Mouse (Mus musculus): ENCODE data around the gene Psmb2. TPM values are rescaled to one million over a fixed set of nuclear protein-coding genes. Genes with fewer than 3 reads are reported as not detected.

Psmb2 gene
- polyA plus RNA-seq, 1 experiment from 2014 or later: 421 TPM

DNA sequence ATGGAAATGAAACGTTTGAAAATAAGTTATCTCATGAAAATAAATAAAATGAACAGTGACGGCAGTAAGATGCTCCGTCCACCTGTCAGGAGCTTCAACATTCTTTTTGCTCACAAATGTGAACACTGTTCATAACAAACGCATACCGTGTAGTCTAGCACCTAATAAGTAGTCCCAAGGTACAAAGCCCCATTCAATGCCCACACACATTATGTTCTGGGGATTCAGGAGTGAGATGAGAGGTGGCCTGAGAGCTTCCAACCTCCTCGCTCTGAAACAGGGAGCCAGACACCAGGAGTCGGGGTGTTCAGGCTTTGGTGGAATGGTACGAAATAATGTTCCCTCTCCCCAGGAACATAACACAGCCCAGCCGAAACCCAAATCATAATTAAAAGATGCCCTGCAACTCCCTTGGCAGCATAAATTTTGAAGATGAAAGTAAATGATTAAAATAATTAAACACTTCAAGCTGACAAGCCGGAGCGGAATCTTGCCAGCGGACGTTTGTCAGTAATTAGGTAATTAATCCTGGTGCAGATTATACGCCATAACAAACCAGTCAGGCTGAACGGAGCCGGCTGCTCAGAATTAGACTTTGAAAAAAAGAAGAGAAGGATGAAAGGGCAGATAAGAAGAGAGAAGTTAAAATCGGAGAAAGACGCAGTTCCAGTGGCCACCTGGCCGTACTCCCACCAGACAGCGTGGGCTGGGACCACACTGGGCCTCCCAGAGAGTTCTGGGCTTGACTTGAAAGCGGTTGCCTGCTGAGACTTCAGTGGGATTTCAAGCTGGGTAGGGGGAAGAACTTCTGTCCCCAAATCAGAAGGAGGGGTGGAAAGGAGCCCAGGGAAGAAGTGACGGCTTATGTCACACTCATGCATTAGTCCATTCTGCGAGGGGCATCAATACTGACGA, 29.2 kb upstream of the Psmb2 start:
- Histone ChIP-seq H3K27me3 (ENCODE audit: control insufficient read depth, insufficient read depth, low read length) (0 out of 2 replicates have a peak, but pooled peaks cover 3% of the 10 kb centered on the region), H3K9ac (ENCODE audit: low read length) (no peak overlapping the region), H3K4me3 (ENCODE audit: low read length) (no peak overlapping the region), H3K27ac (ENCODE audit: low read length) (no peak overlapping the region), H3K4me1 (ENCODE audit: control insufficient read depth, insufficient read depth, low read length) (no peaks in the 10 kb centered on the region), H3K36me3 (ENCODE audit: control insufficient read depth, insufficient read depth) (no peaks in the 10 kb centered on the region), H3K9me3 (replicated peaks; ENCODE audit: control insufficient read depth, low read length) (no peaks in the 10 kb centered on the region), H3K4me2 (ENCODE audit: low read depth, low read length) (no peak overlapping the region)
- ATAC-seq (replicated peaks; ENCODE audit: extremely low read depth, insufficient read depth, low FRiP score): no peak
- 52% methylated on average over 24 of the region's 24 CpGs for WGBS

DNA sequence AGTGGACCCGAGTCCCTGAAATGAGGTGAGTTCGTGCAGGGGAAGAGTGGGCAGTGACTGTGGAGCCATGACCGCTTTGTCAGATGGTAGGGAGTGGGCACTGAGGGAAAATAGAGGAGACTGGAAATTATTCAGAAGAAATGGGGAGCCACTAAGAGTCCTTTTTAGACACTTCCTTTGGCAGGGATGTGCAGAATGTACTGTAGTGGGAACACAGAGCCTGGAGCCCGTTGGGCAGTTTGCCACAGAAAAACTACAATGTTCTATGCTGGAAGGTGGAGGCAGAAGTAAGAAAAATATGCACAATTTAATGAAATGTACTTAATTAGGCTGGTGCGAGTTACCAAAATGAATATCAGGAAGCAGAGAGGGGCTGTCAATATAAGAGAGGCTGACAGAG, 24.3 kb upstream of the Psmb2 start:
- 67% methylated on average over 5 of the region's 5 CpGs for WGBS
- Histone ChIP-seq H3K9ac (ENCODE audit: low read length) (no peak overlapping the region), H3K27ac (ENCODE audit: low read length) (no peak overlapping the region), H3K4me3 (ENCODE audit: low read length) (no peak overlapping the region), H3K27me3 (ENCODE audit: control insufficient read depth, insufficient read depth, low read length) (no peaks in the 10 kb centered on the region), H3K4me1 (ENCODE audit: control insufficient read depth, insufficient read depth, low read length) (no peaks in the 10 kb centered on the region), H3K9me3 (replicated peaks; ENCODE audit: control insufficient read depth, low read length) (no peaks in the 10 kb centered on the region), H3K36me3 (ENCODE audit: control insufficient read depth, insufficient read depth) (no peaks in the 10 kb centered on the region), H3K4me2 (ENCODE audit: low read depth, low read length) (no peak overlapping the region)
- ATAC-seq (replicated peaks; ENCODE audit: extremely low read depth, insufficient read depth, low FRiP score): no peak

DNA sequence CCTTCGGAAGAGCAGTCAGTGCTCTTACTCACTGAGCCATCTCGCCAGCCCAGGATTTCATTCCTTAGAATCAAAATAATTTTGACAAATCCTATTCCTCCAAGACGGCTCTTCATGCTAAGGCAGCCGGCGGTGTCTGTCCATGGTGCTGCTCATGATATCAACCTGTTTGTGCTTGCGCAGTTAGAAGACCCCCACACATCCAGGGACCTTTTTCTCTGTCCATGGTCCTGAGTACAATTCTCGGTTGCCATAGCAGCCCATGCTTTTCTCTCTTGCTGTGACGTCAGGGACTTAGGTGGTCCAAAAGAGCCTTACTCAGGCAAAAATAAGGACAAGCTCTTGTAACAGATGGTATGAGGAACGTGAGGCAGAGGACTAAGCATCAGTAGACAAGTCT, 22.1 kb upstream of the Psmb2 start:
- H3K4me2 ChIP-seq (ENCODE audit: low read depth, low read length): no peak overlapping the region
- WGBS: 9% methylated on average over 9 of the region's 9 CpGs
- no peaks in the 10 kb centered on the region for H3K36me3 ChIP-seq (ENCODE audit: control insufficient read depth, insufficient read depth)
- no peaks in the 10 kb centered on the region for H3K27me3 ChIP-seq (ENCODE audit: control insufficient read depth, insufficient read depth, low read length)
- H3K9ac ChIP-seq (ENCODE audit: low read length): no peak overlapping the region
- no peaks in the 10 kb centered on the region for H3K9me3 ChIP-seq (replicated peaks; ENCODE audit: control insufficient read depth, low read length)
- no peak overlapping the region for H3K27ac ChIP-seq (ENCODE audit: low read length)
- H3K4me1 ChIP-seq (ENCODE audit: control insufficient read depth, insufficient read depth, low read length): no peaks in the 10 kb centered on the region
- ATAC-seq (replicated peaks; ENCODE audit: extremely low read depth, insufficient read depth, low FRiP score): no peak
- no peak overlapping the region for H3K4me3 ChIP-seq (ENCODE audit: low read length)

DNA sequence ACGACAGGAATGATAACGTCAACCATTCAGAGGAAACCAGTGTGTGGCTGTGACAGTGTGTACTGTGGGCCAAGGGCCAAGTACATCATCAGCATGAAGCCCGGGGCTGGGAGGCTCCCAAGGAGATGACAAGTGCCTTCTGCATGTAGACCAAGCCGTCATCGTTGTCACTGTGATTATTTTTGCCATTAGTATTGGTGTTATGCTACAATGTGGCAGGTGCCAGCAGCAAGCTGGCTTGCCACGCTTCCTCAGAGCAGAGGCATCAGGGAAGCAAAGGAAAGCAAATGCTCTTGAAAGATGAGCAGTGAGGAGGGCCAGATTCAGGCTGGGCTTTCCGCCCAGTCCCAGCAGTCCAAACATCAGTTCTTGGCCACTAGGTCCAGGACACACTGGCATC, 16.2 kb upstream of the Psmb2 start:
- Histone ChIP-seq H3K27ac (ENCODE audit: low read length) (no peak overlapping the region), H3K4me1 (ENCODE audit: control insufficient read depth, insufficient read depth, low read length) (no peaks in the 10 kb centered on the region), H3K9ac (ENCODE audit: low read length) (no peak overlapping the region), H3K9me3 (replicated peaks; ENCODE audit: control insufficient read depth, low read length) (no peaks in the 10 kb centered on the region), H3K27me3 (ENCODE audit: control insufficient read depth, insufficient read depth, low read length) (no peaks in the 10 kb centered on the region), H3K36me3 (ENCODE audit: control insufficient read depth, insufficient read depth) (no peaks in the 10 kb centered on the region), H3K4me2 (ENCODE audit: low read depth, low read length) (no peak overlapping the region), H3K4me3 (ENCODE audit: low read length) (no peak overlapping the region)
- no peak for ATAC-seq (replicated peaks; ENCODE audit: extremely low read depth, insufficient read depth, low FRiP score)
- WGBS: 54% methylated on average over 7 of the region's 7 CpGs

DNA sequence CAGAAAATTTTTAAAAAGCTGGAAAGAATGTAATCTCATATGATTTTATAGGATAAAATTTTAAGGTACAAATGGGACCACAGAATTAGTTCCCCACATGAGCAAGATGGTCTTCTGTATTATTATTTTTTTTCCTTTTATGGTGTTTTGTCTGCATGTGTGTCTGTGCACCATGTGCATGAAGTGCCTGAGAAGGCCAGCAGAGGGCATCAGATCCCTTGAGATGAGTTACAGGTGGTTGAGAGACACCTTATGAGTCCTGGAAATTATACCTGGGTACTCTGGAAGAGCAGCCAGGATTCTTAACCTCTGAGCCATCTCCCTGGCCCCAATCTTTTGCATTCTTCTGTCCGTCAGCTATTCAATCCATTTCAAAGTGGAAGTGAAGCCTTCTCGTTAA, 10.4 kb upstream of the Psmb2 start:
- no peak overlapping the region for H3K4me2 ChIP-seq (ENCODE audit: low read depth, low read length)
- peaks cover 3% of the 10 kb centered on the region; the same call in 1 of the 2 replicates for H3K9me3 ChIP-seq (replicated peaks; ENCODE audit: control insufficient read depth, low read length)
- H3K27me3 ChIP-seq (ENCODE audit: control insufficient read depth, insufficient read depth, low read length): no peaks in the 10 kb centered on the region
- no peak overlapping the region for H3K27ac ChIP-seq (ENCODE audit: low read length)
- H3K9ac ChIP-seq (ENCODE audit: low read length): no peak overlapping the region
- ATAC-seq (replicated peaks; ENCODE audit: extremely low read depth, insufficient read depth, low FRiP score): no peak
- H3K4me3 ChIP-seq (ENCODE audit: low read length): no peak overlapping the region
- 89% methylated on average over 2 of the region's 2 CpGs for WGBS
- H3K4me1 ChIP-seq (ENCODE audit: control insufficient read depth, insufficient read depth, low read length): no peaks in the 10 kb centered on the region
- H3K36me3 ChIP-seq (ENCODE audit: control insufficient read depth, insufficient read depth): no peaks in the 10 kb centered on the region

DNA sequence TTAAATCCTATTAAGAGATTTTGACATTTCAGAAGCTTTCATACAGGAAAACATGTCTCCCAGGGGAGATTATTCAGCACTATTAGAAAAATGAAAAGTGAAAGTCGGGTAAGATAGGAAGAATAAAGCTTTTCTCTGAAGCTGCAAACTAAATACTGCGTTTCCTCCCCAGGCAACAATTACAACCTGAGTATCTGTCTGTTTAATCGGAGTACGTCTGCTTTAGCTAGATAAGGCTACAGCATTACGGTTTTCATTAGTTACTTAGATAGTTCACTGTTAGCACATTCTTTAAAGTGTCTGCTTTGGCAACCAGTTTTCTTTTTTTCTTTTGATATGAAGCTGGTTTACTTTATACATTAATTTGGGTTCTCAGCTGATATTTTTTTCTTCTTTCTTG, 4.9 kb downstream of the Psmb2 start:
- no peaks in the 10 kb centered on the region for H3K27me3 ChIP-seq (ENCODE audit: control insufficient read depth, insufficient read depth, low read length)
- H3K36me3 ChIP-seq (ENCODE audit: control insufficient read depth, insufficient read depth): peaks cover 25% of the 10 kb centered on the region
- no peak overlapping the region for H3K4me3 ChIP-seq (ENCODE audit: low read length)
- peaks cover 12% of the 10 kb centered on the region for H3K4me1 ChIP-seq (ENCODE audit: control insufficient read depth, insufficient read depth, low read length)
- H3K9me3 ChIP-seq (replicated peaks; ENCODE audit: control insufficient read depth, low read length): no peaks in the 10 kb centered on the region
- no peak overlapping the region for H3K27ac ChIP-seq (ENCODE audit: low read length)
- no peak for ATAC-seq (replicated peaks; ENCODE audit: extremely low read depth, insufficient read depth, low FRiP score)
- H3K9ac ChIP-seq (ENCODE audit: low read length): no peak overlapping the region
- no peak overlapping the region for H3K4me2 ChIP-seq (ENCODE audit: low read depth, low read length)
- 58% methylated on average over 5 of the region's 5 CpGs for WGBS

DNA sequence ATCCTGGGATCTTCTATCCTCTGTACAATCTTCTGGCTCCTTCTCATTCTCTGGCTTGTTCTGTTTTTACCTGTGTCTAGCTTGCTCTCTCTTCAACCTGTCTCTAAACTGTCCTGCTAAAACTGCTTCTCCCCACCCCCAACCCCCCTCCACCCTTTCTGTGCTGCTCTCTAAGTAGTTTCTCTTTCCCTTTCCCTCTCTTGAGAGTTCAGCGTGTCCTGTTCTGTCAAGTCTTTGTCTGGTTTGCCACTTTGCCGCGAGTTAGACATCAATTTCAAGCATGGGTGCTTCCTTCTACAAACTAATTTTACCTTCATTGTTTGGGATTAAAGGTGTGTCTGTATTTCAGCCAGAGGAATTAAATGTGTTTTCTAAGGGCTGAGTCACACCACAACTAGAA, 5.7 kb downstream of the Psmb2 start:
- Histone ChIP-seq H3K27ac (ENCODE audit: low read length) (no peak overlapping the region), H3K4me2 (ENCODE audit: low read depth, low read length) (no peak overlapping the region), H3K4me3 (ENCODE audit: low read length) (no peak overlapping the region), H3K36me3 (ENCODE audit: control insufficient read depth, insufficient read depth) (peaks cover 30% of the 10 kb centered on the region), H3K9me3 (replicated peaks; ENCODE audit: control insufficient read depth, low read length) (no peaks in the 10 kb centered on the region), H3K27me3 (ENCODE audit: control insufficient read depth, insufficient read depth, low read length) (no peaks in the 10 kb centered on the region), H3K9ac (ENCODE audit: low read length) (no peak overlapping the region), H3K4me1 (ENCODE audit: control insufficient read depth, insufficient read depth, low read length) (peaks cover 11% of the 10 kb centered on the region)
- ATAC-seq (replicated peaks; ENCODE audit: extremely low read depth, insufficient read depth, low FRiP score): no peak
- WGBS: 80% methylated on average over 3 of the region's 3 CpGs

DNA sequence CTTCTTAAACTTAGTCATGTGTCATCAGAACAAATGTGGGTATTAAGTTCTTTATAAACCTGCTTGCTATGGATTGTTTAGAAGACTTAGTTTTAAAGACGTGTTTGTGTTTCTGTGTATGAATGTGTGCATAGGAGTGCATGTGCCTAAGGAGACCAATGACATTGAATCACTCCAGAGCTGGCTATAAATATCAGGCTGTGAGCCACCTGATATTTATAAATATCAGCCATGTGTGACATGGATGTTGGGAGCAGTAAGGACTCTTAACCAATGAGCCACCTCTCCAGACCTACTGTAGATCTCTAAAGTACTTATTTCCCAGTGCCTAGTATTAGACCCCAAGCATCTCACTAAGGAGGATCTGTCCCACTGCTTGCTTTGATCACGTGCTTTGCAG, 12.0 kb downstream of the Psmb2 start:
- H3K4me1 ChIP-seq (ENCODE audit: control insufficient read depth, insufficient read depth, low read length): peaks cover 5% of the 10 kb centered on the region
- no peaks in the 10 kb centered on the region for H3K9me3 ChIP-seq (replicated peaks; ENCODE audit: control insufficient read depth, low read length)
- WGBS: 69% methylated on average over 2 of the region's 2 CpGs
- H3K27ac ChIP-seq (ENCODE audit: low read length): peak overlapping the region; percentile 57; the same call in 1 of the 2 replicates
- ATAC-seq (replicated peaks; ENCODE audit: extremely low read depth, insufficient read depth, low FRiP score): peak; percentile 72
- H3K4me2 ChIP-seq (ENCODE audit: low read depth, low read length): no peak overlapping the region
- H3K36me3 ChIP-seq (ENCODE audit: control insufficient read depth, insufficient read depth): peaks cover 28% of the 10 kb centered on the region
- H3K4me3 ChIP-seq (ENCODE audit: low read length): no peak overlapping the region
- H3K27me3 ChIP-seq (ENCODE audit: control insufficient read depth, insufficient read depth, low read length): no peaks in the 10 kb centered on the region
- H3K9ac ChIP-seq (ENCODE audit: low read length): no peak overlapping the region

DNA sequence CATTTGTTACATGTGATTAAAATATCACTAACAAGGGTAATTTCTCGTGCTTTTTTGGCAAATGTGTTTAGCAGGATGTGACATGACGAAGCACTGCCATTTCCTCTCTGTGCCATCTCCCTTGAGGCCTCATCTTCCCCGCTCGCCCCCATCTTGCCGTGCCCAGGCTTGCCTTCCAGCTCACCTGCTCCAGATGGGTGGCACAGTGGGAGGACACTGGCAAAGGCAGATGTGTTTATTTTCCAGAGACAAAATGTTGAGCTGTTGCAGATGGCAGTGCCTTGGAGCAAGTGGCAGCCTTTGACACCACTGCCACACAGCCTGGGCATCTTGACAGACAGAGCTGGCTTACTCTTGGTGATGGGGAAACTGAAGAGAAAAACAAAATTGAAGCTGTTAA, 15.6 kb downstream of the Psmb2 start:
- Histone ChIP-seq H3K4me3 (ENCODE audit: low read length) (no peak overlapping the region), H3K36me3 (ENCODE audit: control insufficient read depth, insufficient read depth) (peaks cover 7% of the 10 kb centered on the region), H3K27me3 (ENCODE audit: control insufficient read depth, insufficient read depth, low read length) (no peaks in the 10 kb centered on the region), H3K27ac (ENCODE audit: low read length) (no peak overlapping the region), H3K9me3 (replicated peaks; ENCODE audit: control insufficient read depth, low read length) (no peaks in the 10 kb centered on the region), H3K4me1 (ENCODE audit: control insufficient read depth, insufficient read depth, low read length) (peaks cover 5% of the 10 kb centered on the region), H3K9ac (ENCODE audit: low read length) (no peak overlapping the region), H3K4me2 (ENCODE audit: low read depth, low read length) (no peak overlapping the region)
- 84% methylated on average over 5 of the region's 5 CpGs for WGBS
- ATAC-seq (replicated peaks; ENCODE audit: extremely low read depth, insufficient read depth, low FRiP score): no peak
